Mouse (Mus musculus): ENCODE measurements around the gene Endov. TPM values are rescaled to one million over a fixed set of nuclear protein-coding genes. Genes with fewer than 3 reads are reported as not detected.

Gene Endov
- polyA plus RNA-seq (2015; fragmentation: Nextera tagmentation; extraction: Ambion mirVana): 11.5 and 13.5 TPM in 2 replicates

- H3K9ac ChIP-seq: peak within 1 kb of the TSS; percentile 73
- no peaks in the 10 kb centered on the region for H3K9me3 ChIP-seq
- H3K27me3 ChIP-seq (replicated peaks): no peaks in the 10 kb centered on the region
- peak; percentile 94 for ATAC-seq (ENCODE audit: insufficient read depth, low FRiP score, low read depth)
- peaks cover 7% of the 10 kb centered on the region; the same call in 1 of the 2 replicates for H3K36me3 ChIP-seq
- H3K4me1 ChIP-seq: peaks cover 19% of the 10 kb centered on the region
- H3K4me3 ChIP-seq (replicated peaks): peak within 1 kb of the TSS; percentile 94
- peak within 1 kb of the TSS; percentile 93 for H3K27ac ChIP-seq
- WGBS: under 1% methylated on average over 66 of the region's 66 CpGs
- H3K4me2 ChIP-seq: peak within 1 kb of the TSS; percentile 96
Observed at GRCm38 (mm10) chr11:119490861-119491689, at the start of gene Endov. TSS of gene Endov (plus strand) at chr11:119491347.

GRCm38 (mm10) chr11:119442199-119442598 lies 48.9 kb upstream of the Endov start:
- Histone ChIP-seq H3K27ac (no peak overlapping the region), H3K4me1 (no peaks in the 10 kb centered on the region), H3K27me3 (replicated peaks) (no peaks in the 10 kb centered on the region), H3K4me2 (no peak overlapping the region), H3K9ac (no peak overlapping the region), H3K9me3 (no peaks in the 10 kb centered on the region), H3K4me3 (replicated peaks) (no peak overlapping the region), H3K36me3 (peaks cover 20% of the 10 kb centered on the region)
- ATAC-seq (ENCODE audit: insufficient read depth, low FRiP score, low read depth): no peak
- WGBS: 93% methylated on average over 8 of the region's 8 CpGs

- Histone ChIP-seq H3K36me3 (peaks cover 20% of the 10 kb centered on the region), H3K4me2 (no peak overlapping the region), H3K9me3 (no peaks in the 10 kb centered on the region), H3K27me3 (replicated peaks) (no peaks in the 10 kb centered on the region), H3K27ac (no peak overlapping the region), H3K4me3 (replicated peaks) (no peak overlapping the region), H3K9ac (no peak overlapping the region), H3K4me1 (no peaks in the 10 kb centered on the region)
- WGBS: 92% methylated on average over 9 of the region's 9 CpGs
- ATAC-seq (ENCODE audit: insufficient read depth, low FRiP score, low read depth): no peak
Observed at GRCm38 (mm10) chr11:119443442-119443841, 47.7 kb upstream of the Endov start.

GRCm38 (mm10) chr11:119456097-119456496 lies 35.0 kb upstream of the Endov start:
- no peak overlapping the region for H3K9ac ChIP-seq
- ATAC-seq (ENCODE audit: insufficient read depth, low FRiP score, low read depth): no peak
- H3K4me3 ChIP-seq (replicated peaks): no peak overlapping the region
- H3K4me2 ChIP-seq: no peak overlapping the region
- no peaks in the 10 kb centered on the region for H3K9me3 ChIP-seq
- H3K27ac ChIP-seq: no peak overlapping the region
- WGBS: 79% methylated on average over 4 of the region's 4 CpGs
- peaks cover 23% of the 10 kb centered on the region; the same call in 1 of the 2 replicates for H3K36me3 ChIP-seq
- no peaks in the 10 kb centered on the region for H3K27me3 ChIP-seq (replicated peaks)
- H3K4me1 ChIP-seq: no peaks in the 10 kb centered on the region

- no peak for ATAC-seq (ENCODE audit: insufficient read depth, low FRiP score, low read depth)
- Histone ChIP-seq H3K36me3 (peaks cover 26% of the 10 kb centered on the region), H3K4me3 (replicated peaks) (no peak overlapping the region), H3K9me3 (no peaks in the 10 kb centered on the region), H3K27me3 (replicated peaks) (no peaks in the 10 kb centered on the region), H3K4me2 (no peak overlapping the region), H3K4me1 (no peaks in the 10 kb centered on the region), H3K27ac (no peak overlapping the region), H3K9ac (no peak overlapping the region)
- WGBS: 93% methylated on average over 4 of the region's 4 CpGs
Observed at GRCm38 (mm10) chr11:119477876-119478275, 13.3 kb upstream of the Endov start.

- no peak; the same call in 1 of the 2 replicates for ATAC-seq (ENCODE audit: insufficient read depth, low FRiP score, low read depth)
- H3K27me3 ChIP-seq (replicated peaks): no peaks in the 10 kb centered on the region
- H3K9me3 ChIP-seq: no peaks in the 10 kb centered on the region
- H3K9ac ChIP-seq: peak overlapping the region; percentile 73
- H3K4me3 ChIP-seq (replicated peaks): peak overlapping the region; percentile 94
- H3K36me3 ChIP-seq: peaks cover under 1% of the 10 kb centered on the region; the same call in 1 of the 2 replicates
- peaks cover 19% of the 10 kb centered on the region for H3K4me1 ChIP-seq
- H3K4me2 ChIP-seq: peak overlapping the region; percentile 96
- WGBS: 4% methylated on average over 27 of the region's 27 CpGs
- peak overlapping the region; percentile 93 for H3K27ac ChIP-seq
Observed at GRCm38 (mm10) chr11:119491690-119492087, 542 bp downstream of the Endov start.

GRCm38 (mm10) chr11:119492830-119493229 lies 1.7 kb downstream of the Endov start:
- peaks cover 19% of the 10 kb centered on the region for H3K4me1 ChIP-seq
- ATAC-seq (ENCODE audit: insufficient read depth, low FRiP score, low read depth): no peak
- H3K9me3 ChIP-seq: no peaks in the 10 kb centered on the region
- no peaks in the 10 kb centered on the region for H3K36me3 ChIP-seq
- peak overlapping the region; percentile 96; the same call in 1 of the 2 replicates for H3K4me2 ChIP-seq
- no peak overlapping the region for H3K9ac ChIP-seq
- no peak overlapping the region for H3K4me3 ChIP-seq (replicated peaks)
- H3K27ac ChIP-seq: no peak overlapping the region
- no peaks in the 10 kb centered on the region for H3K27me3 ChIP-seq (replicated peaks)
- WGBS: 93% methylated on average over 6 of the region's 6 CpGs

GRCm38 (mm10) chr11:119493516-119493915 lies 2.4 kb downstream of the Endov start:
- 71% methylated on average over 4 of the region's 4 CpGs for WGBS
- Histone ChIP-seq H3K4me1 (peaks cover 19% of the 10 kb centered on the region), H3K9ac (no peak overlapping the region), H3K4me2 (no peak overlapping the region), H3K27me3 (replicated peaks) (no peaks in the 10 kb centered on the region), H3K9me3 (no peaks in the 10 kb centered on the region), H3K36me3 (no peaks in the 10 kb centered on the region), H3K4me3 (replicated peaks) (no peak overlapping the region), H3K27ac (no peak overlapping the region)
- no peak for ATAC-seq (ENCODE audit: insufficient read depth, low FRiP score, low read depth)

- H3K4me3 ChIP-seq (replicated peaks): no peak overlapping the region
- H3K9me3 ChIP-seq: no peaks in the 10 kb centered on the region
- WGBS: 92% methylated on average over 5 of the region's 5 CpGs
- no peaks in the 10 kb centered on the region for H3K27me3 ChIP-seq (replicated peaks)
- no peak for ATAC-seq (ENCODE audit: insufficient read depth, low FRiP score, low read depth)
- no peak overlapping the region for H3K27ac ChIP-seq
- no peak overlapping the region for H3K9ac ChIP-seq
- 0 out of 2 replicates have a peak, but pooled peaks cover 3% of the 10 kb centered on the region for H3K36me3 ChIP-seq
- H3K4me1 ChIP-seq: peaks cover 11% of the 10 kb centered on the region; the same call in 1 of the 2 replicates
- no peak overlapping the region for H3K4me2 ChIP-seq
Observed at GRCm38 (mm10) chr11:119496147-119496546, 5.0 kb downstream of the Endov start.

- 70% methylated on average over 4 of the region's 4 CpGs for WGBS
- Histone ChIP-seq H3K9ac (no peak overlapping the region), H3K4me2 (no peak overlapping the region), H3K27ac (no peak overlapping the region), H3K9me3 (no peaks in the 10 kb centered on the region), H3K4me3 (replicated peaks) (no peak overlapping the region), H3K36me3 (0 out of 2 replicates have a peak, but pooled peaks cover 3% of the 10 kb centered on the region), H3K4me1 (peaks cover 5% of the 10 kb centered on the region; the same call in 1 of the 2 replicates), H3K27me3 (replicated peaks) (no peaks in the 10 kb centered on the region)
- no peak for ATAC-seq (ENCODE audit: insufficient read depth, low FRiP score, low read depth)
Observed at GRCm38 (mm10) chr11:119497451-119497850, 6.3 kb downstream of the Endov start.

GRCm38 (mm10) chr11:119499297-119499696 lies 8.2 kb downstream of the Endov start:
- H3K4me2 ChIP-seq: no peak overlapping the region
- H3K27me3 ChIP-seq (replicated peaks): no peaks in the 10 kb centered on the region
- H3K4me1 ChIP-seq: no peaks in the 10 kb centered on the region
- no peaks in the 10 kb centered on the region for H3K9me3 ChIP-seq
- WGBS: 94% methylated on average over 4 of the region's 4 CpGs
- no peak overlapping the region for H3K27ac ChIP-seq
- H3K36me3 ChIP-seq: 0 out of 2 replicates have a peak, but pooled peaks cover 14% of the 10 kb centered on the region
- H3K4me3 ChIP-seq (replicated peaks): no peak overlapping the region
- no peak for ATAC-seq (ENCODE audit: insufficient read depth, low FRiP score, low read depth)
- no peak overlapping the region for H3K9ac ChIP-seq

- no peak for ATAC-seq (ENCODE audit: insufficient read depth, low FRiP score, low read depth)
- Histone ChIP-seq H3K9ac (no peak overlapping the region), H3K9me3 (no peaks in the 10 kb centered on the region), H3K4me3 (replicated peaks) (no peak overlapping the region), H3K4me1 (no peaks in the 10 kb centered on the region), H3K36me3 (0 out of 2 replicates have a peak, but pooled peaks cover 14% of the 10 kb centered on the region), H3K27ac (no peak overlapping the region), H3K4me2 (no peak overlapping the region), H3K27me3 (replicated peaks) (no peaks in the 10 kb centered on the region)
- 81% methylated on average over 2 of the region's 2 CpGs for WGBS
Observed at GRCm38 (mm10) chr11:119500011-119500410, 8.9 kb downstream of the Endov start.
